In the genomic region with DNA sequence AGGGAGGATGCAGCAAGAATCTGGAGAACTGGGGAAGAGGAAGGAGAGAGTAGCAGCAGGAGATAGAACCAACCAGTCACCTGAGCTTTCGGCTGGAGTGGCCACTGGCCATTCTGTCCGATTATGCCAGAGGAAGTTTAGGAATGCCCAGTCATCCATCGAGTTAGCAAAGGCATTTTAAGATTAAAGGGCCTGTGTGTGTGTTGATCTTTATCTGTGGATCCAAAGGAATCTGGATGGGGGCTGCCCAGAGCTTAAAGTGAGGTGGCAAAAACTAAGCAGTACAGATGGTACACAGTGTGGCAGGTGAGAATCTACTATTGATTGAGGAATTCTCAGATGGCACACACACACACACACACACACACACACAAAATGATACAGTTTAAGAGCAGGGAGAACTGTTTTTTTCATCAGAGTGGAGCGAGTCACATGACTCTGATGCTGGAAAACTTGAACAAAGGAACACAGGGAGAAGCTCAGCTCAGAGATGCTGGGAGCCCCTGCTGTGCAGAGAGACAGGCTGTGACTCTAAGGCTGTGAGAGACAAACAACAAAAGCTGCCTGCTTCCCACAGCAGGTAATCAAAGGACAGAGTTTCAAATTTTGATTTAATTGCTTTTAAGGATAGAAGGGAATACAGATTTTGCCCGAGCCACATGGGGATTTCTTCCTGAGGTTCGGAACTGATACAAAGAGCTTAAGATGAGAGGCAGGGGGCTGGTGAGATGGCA, we compare ENCODE assay signal across 17 mouse cellular contexts.
"Had no signal": no experiment of that assay in that cellular context is flagged by ENCODE, and none has a peak within 500 bp of the region (broad histone marks: within the 10 kb centered on the region; RNA-seq: fewer than 3 reads in every experiment).

No protein-coding gene starts in this region.

- H3K4me1 ChIP-seq: neural tube, embryonic 12.5 days; neural tube, embryonic 13.5 days; stomach, embryonic 15.5 days had no signal

- DNase-seq: retina, postnatal 1 day; right cerebral cortex, adult 18-20 months; right cerebral cortex, postnatal 14 days; right cerebral cortex, postnatal 25 days; right cerebral cortex, postnatal 4 days; spleen, adult 18-20 months; thymus, adult 18-20 months; thymus, adult 2 months; thymus, postnatal 14 days; thymus, postnatal 25 days; thymus, postnatal 36 days; thymus, postnatal 4 days had no signal

- H3K9me3 ChIP-seq: neural tube, embryonic 15.5 days; stomach, embryonic 15.5 days had no signal

- H3K9ac ChIP-seq: neural tube, embryonic 12.5 days; neural tube, embryonic 13.5 days; neural tube, embryonic 15.5 days; stomach, embryonic 15.5 days had no signal

- H3K27me3 ChIP-seq: neural tube, embryonic 12.5 days; neural tube, embryonic 13.5 days; neural tube, embryonic 15.5 days; stomach, embryonic 15.5 days had no signal

- H3K36me3 ChIP-seq: neural tube, embryonic 12.5 days; neural tube, embryonic 13.5 days; neural tube, embryonic 15.5 days; stomach, embryonic 15.5 days had no signal

- H3K27ac ChIP-seq: neural tube, embryonic 12.5 days; neural tube, embryonic 13.5 days; neural tube, embryonic 15.5 days; stomach, embryonic 15.5 days; stomach, postnatal 0 days had no signal

- H3K4me3 ChIP-seq: neural tube, embryonic 12.5 days; neural tube, embryonic 13.5 days; neural tube, embryonic 15.5 days; stomach, embryonic 15.5 days had no signal
